Mouse (Mus musculus) ES-Bruce4 (cell line): ENCODE data around the gene Muc20.

Experiments used
- CTCF ChIP-seq: IDR thresholded peaks from one replicate; pipeline ENCODE4 v1.8.1; 2011; ENCODE audit warnings: low read depth, low read length
- EP300 ChIP-seq: IDR thresholded peaks from 2 replicates; pipeline ENCODE4 v1.6.1; 2011; ENCODE audit warnings: low read depth, low read length; ENCODE audit not compliant: insufficient read depth
- POLR2A ChIP-seq: IDR thresholded peaks from one replicate; pipeline ENCODE4 v1.8.1; 2011; ENCODE audit warnings: low read length; ENCODE audit not compliant: insufficient read depth

- no peak for TF ChIP-seq EP300
- no peak for TF ChIP-seq CTCF
- TF ChIP-seq POLR2A: no peak
Measured at GRCm38 (mm10) chr16:32796676-32797425, 384 bp downstream of the Muc20 start.
